Mouse (Mus musculus) forebrain, postnatal 0 days (tissue): ENCODE measurements around the gene Nom1. TPM values are rescaled to one million over a fixed set of nuclear protein-coding genes. Genes with fewer than 3 reads are reported as not detected.
"Not testable (repeated sequence)": the region's sequence is repeated elsewhere in the genome, so short reads cannot be mapped to it uniquely, and the experiment has no call there.

ENCODE experiments used
- ATAC-seq: fragments of 200-750 bp; cut with Nextera tagmentation; 2 replicates; pipeline ENCODE4 v1.8.0; 2017; ENCODE audit warnings: mild to moderate bottlenecking, moderate library complexity
- DNase-seq: peaks from one replicate; pipeline ENCODE4 v3.0.0-alpha.2; 2015
- H3K27ac ChIP-seq: fragments of 300-500 bp; sonication (generic); 2 replicates; pipeline ENCODE4 v1.5.1; 2014; ENCODE audit warnings: low read depth, mild to moderate bottlenecking, antibody characterized with exemption, low read length, moderate library complexity, mixed read lengths
- H3K27me3 ChIP-seq: fragments of 300-500 bp; sonication (generic); 2 replicates; pipeline ENCODE4 v1.6.1; 2014; ENCODE audit warnings: mild to moderate bottlenecking, low read length, mixed read lengths; ENCODE audit not compliant: insufficient read depth
- H3K36me3 ChIP-seq: fragments of 300-500 bp; sonication (generic); 2 replicates; pipeline ENCODE4 v1.6.1; 2014; ENCODE audit warnings: mild to moderate bottlenecking, moderate library complexity; ENCODE audit not compliant: insufficient read depth
- H3K4me1 ChIP-seq: fragments of 300-500 bp; sonication (generic); 2 replicates; pipeline ENCODE4 v1.6.1; 2014; ENCODE audit warnings: antibody characterized with exemption; ENCODE audit not compliant: insufficient read depth
- H3K4me2 ChIP-seq: fragments of 300-500 bp; sonication (generic); 2 replicates; pipeline ENCODE4 v1.6.1; 2014; ENCODE audit warnings: low read depth, mild to moderate bottlenecking, moderate library complexity
- H3K4me3 ChIP-seq: fragments of 300-500 bp; sonication (generic); 2 replicates; pipeline ENCODE4 v1.5.1; 2014; ENCODE audit warnings: low read depth, low read length, mixed read lengths
- H3K9ac ChIP-seq: fragments of 300-500 bp; sonication (generic); 2 replicates; pipeline ENCODE4 v1.6.1; 2014; ENCODE audit warnings: mild to moderate bottlenecking
- H3K9me3 ChIP-seq: fragments of 300-500 bp; sonication (generic); 2 replicates; pipeline ENCODE4 v1.6.1; 2016; ENCODE audit warnings: low read length
- CTCF ChIP-seq: sonication (generic); IDR thresholded peaks from 2 replicates; pipeline ENCODE4 v1.5.1; 2016; ENCODE audit warnings: antibody characterized with exemption, control low read depth, low read depth
- WGBS: fragments of 180-500 bp; shearing (Covaris S2); extraction: QIAGEN DNeasy Blood & Tissue Kit; methylation state at CpG from one replicate; pipeline ENCODE4 v1.1.7; 2014; 5-methylcytosine and 5-hydroxymethylcytosine counted together
- polyA plus RNA-seq: library from polyadenylated mRNA; unstranded; fragments of >200 nt; fragmentation: Nextera tagmentation; extraction: Ambion mirVana; gene quantifications from 2 replicates; pipeline ENCODE4 v1.2.1, GENCODE M21; 2015
- total RNA-seq: library from RNA; depleted of rRNA; stranded (reverse); fragments of >200 nt; gene quantifications from 2 replicates; pipeline ENCODE4 v1.2.3, GENCODE M21; 2014

Nom1 gene
- total and polyA plus RNA-seq, 2 experiments from 2014 or later = 17.0 to 29.6 TPM

- Histone ChIP-seq H3K27ac (no peak overlapping the region), H3K4me1 (no peaks in the 10 kb centered on the region), H3K27me3 (no peaks in the 10 kb centered on the region), H3K4me3 (no peak overlapping the region), H3K4me2 (no peak overlapping the region), H3K9me3 (0 out of 2 replicates have a peak, but pooled peaks cover 1% of the 10 kb centered on the region), H3K9ac (no peak overlapping the region), H3K36me3 (no peaks in the 10 kb centered on the region)
- DNase-seq = no peak
- no peak for TF ChIP-seq CTCF
- 85% methylated on average over 3 of the region's 3 CpGs for WGBS
- ATAC-seq = no peak
Measured at GRCm38 (mm10) chr5:29413041-29413440, 21.4 kb upstream of the Nom1 start.

- H3K4me1 ChIP-seq, H3K36me3 ChIP-seq, ATAC-seq, H3K4me3 ChIP-seq, H3K27me3 ChIP-seq, DNase-seq, H3K9me3 ChIP-seq, H3K9ac ChIP-seq, H3K27ac ChIP-seq, H3K4me2 ChIP-seq: not testable (repeated sequence)
- 60% methylated on average over 3 of the region's 3 CpGs for WGBS
Measured at GRCm38 (mm10) chr5:29423330-29423729, 11.1 kb upstream of the Nom1 start.

GRCm38 (mm10) chr5:29434872-29435358 is 451 bp downstream of the Nom1 start:
- peak overlapping the region; percentile 80 for H3K4me3 ChIP-seq
- no peaks in the 10 kb centered on the region for H3K9me3 ChIP-seq
- H3K36me3 ChIP-seq = peaks cover 26% of the 10 kb centered on the region
- no peak for TF ChIP-seq CTCF
- peaks cover 22% of the 10 kb centered on the region for H3K4me1 ChIP-seq
- peak overlapping the region; percentile 94 for H3K4me2 ChIP-seq
- DNase-seq (peak; percentile 18), ATAC-seq (peak; percentile 54)
- peak overlapping the region; percentile 77 for H3K27ac ChIP-seq
- H3K27me3 ChIP-seq = no peaks in the 10 kb centered on the region
- under 1% methylated on average over 48 of the region's 48 CpGs for WGBS
- H3K9ac ChIP-seq = peak overlapping the region; percentile 75

- H3K4me3 ChIP-seq = peak overlapping the region; percentile 80
- no peak for DNase-seq
- H3K36me3 ChIP-seq = peaks cover 30% of the 10 kb centered on the region
- 55% methylated on average over 8 of the region's 8 CpGs for WGBS
- TF ChIP-seq CTCF = no peak
- H3K9me3 ChIP-seq = no peaks in the 10 kb centered on the region
- no peak overlapping the region for H3K27ac ChIP-seq
- peak overlapping the region; percentile 75 for H3K9ac ChIP-seq
- H3K4me2 ChIP-seq = peak overlapping the region; percentile 94
- peaks cover 22% of the 10 kb centered on the region for H3K4me1 ChIP-seq
- H3K27me3 ChIP-seq = no peaks in the 10 kb centered on the region
- no peak for ATAC-seq
Measured at GRCm38 (mm10) chr5:29435491-29435890, 1.0 kb downstream of the Nom1 start.

- Histone ChIP-seq H3K36me3 (peaks cover 42% of the 10 kb centered on the region), H3K4me1 (peaks cover 22% of the 10 kb centered on the region)
- not testable (repeated sequence) for H3K27me3 ChIP-seq, H3K4me2 ChIP-seq, DNase-seq, H3K9me3 ChIP-seq, H3K27ac ChIP-seq, ATAC-seq, H3K4me3 ChIP-seq, H3K9ac ChIP-seq
- 96% methylated on average over 6 of the region's 6 CpGs for WGBS
Measured at GRCm38 (mm10) chr5:29436728-29437127, 2.3 kb downstream of the Nom1 start.

- DNase-seq (no peak), ATAC-seq (no peak)
- Histone ChIP-seq H3K9ac (no peak overlapping the region), H3K36me3 (peaks cover 84% of the 10 kb centered on the region), H3K4me1 (no peaks in the 10 kb centered on the region), H3K27me3 (no peaks in the 10 kb centered on the region), H3K4me2 (no peak overlapping the region), H3K27ac (no peak overlapping the region), H3K4me3 (no peak overlapping the region), H3K9me3 (no peaks in the 10 kb centered on the region)
- WGBS = 100% methylated on average over 2 of the region's 2 CpGs
- TF ChIP-seq CTCF = no peak
Measured at GRCm38 (mm10) chr5:29445275-29445674, 10.8 kb downstream of the Nom1 start.

- Histone ChIP-seq H3K27me3 (no peaks in the 10 kb centered on the region), H3K36me3 (peaks cover 60% of the 10 kb centered on the region), H3K4me2 (no peak overlapping the region), H3K27ac (no peak overlapping the region), H3K4me3 (no peak overlapping the region), H3K9me3 (no peaks in the 10 kb centered on the region), H3K9ac (no peak overlapping the region), H3K4me1 (no peaks in the 10 kb centered on the region)
- 70% methylated on average over 4 of the region's 4 CpGs for WGBS
- TF ChIP-seq CTCF = no peak
- DNase-seq (no peak), ATAC-seq (no peak; the same call in 1 of the 2 replicates)
Measured at GRCm38 (mm10) chr5:29452352-29452751, 17.9 kb downstream of the Nom1 start.
